Mouse (Mus musculus): ENCODE measurements at regions not wholly inside any gene's neighbourhood (a gene's known extent, or its start where the extent isn't known, plus 50 kb on each side); places are given as distances from the start of the nearest gene placed in this dataset.

GRCm38 (mm10) chr14:123082065-123082464 is 98.2 kb upstream of the Tmtc4 start:
- H3K9me3 ChIP-seq (ENCODE audit: low read length) = no peaks in the 10 kb centered on the region
- H3K27ac ChIP-seq = no peak overlapping the region
- 76% methylated on average over 1 of the region's 1 CpGs for WGBS
- TF ChIP-seq CTCF (IDR thresholded peaks at IDR 0.05; ENCODE audit: low read depth) = no peak
- no peak overlapping the region for H3K4me3 ChIP-seq (ENCODE audit: low read length)
- H3K4me1 ChIP-seq (ENCODE audit: insufficient read depth, low read length) = no peaks in the 10 kb centered on the region
- ATAC-seq (no peak), DNase-seq (ENCODE audit: low spot score) (no peak)
- no peak overlapping the region for H3K9ac ChIP-seq (replicated peaks; ENCODE audit: low read length)
- H3K4me2 ChIP-seq (ENCODE audit: low read depth, low read length) = no peak overlapping the region
- no peaks in the 10 kb centered on the region for H3K36me3 ChIP-seq (ENCODE audit: insufficient read depth, low read length)
- H3K27me3 ChIP-seq (ENCODE audit: insufficient read depth, low read length) = no peaks in the 10 kb centered on the region

- no peak for TF ChIP-seq CTCF (IDR thresholded peaks at IDR 0.05; ENCODE audit: low read depth)
- no peak overlapping the region for H3K4me2 ChIP-seq (ENCODE audit: low read depth, low read length)
- DNase-seq (ENCODE audit: low spot score) (no peak), ATAC-seq (no peak)
- H3K36me3 ChIP-seq (ENCODE audit: insufficient read depth, low read length) = no peaks in the 10 kb centered on the region
- H3K4me1 ChIP-seq (ENCODE audit: insufficient read depth, low read length) = no peaks in the 10 kb centered on the region
- H3K9me3 ChIP-seq (ENCODE audit: low read length) = no peaks in the 10 kb centered on the region
- no peak overlapping the region for H3K27ac ChIP-seq
- H3K27me3 ChIP-seq (ENCODE audit: insufficient read depth, low read length) = no peaks in the 10 kb centered on the region
- no peak overlapping the region for H3K4me3 ChIP-seq (ENCODE audit: low read length)
- no peak overlapping the region for H3K9ac ChIP-seq (replicated peaks; ENCODE audit: low read length)
- WGBS = 44% methylated on average over 4 of the region's 4 CpGs
Measured at GRCm38 (mm10) chr14:123081016-123081714, 97.3 kb upstream of the Tmtc4 start.

- Histone ChIP-seq H3K9me3 (ENCODE audit: low read length) (no peaks in the 10 kb centered on the region), H3K9ac (replicated peaks; ENCODE audit: low read length) (no peak overlapping the region), H3K4me3 (ENCODE audit: low read length) (no peak overlapping the region), H3K36me3 (ENCODE audit: insufficient read depth, low read length) (no peaks in the 10 kb centered on the region), H3K4me1 (ENCODE audit: insufficient read depth, low read length) (no peaks in the 10 kb centered on the region), H3K4me2 (ENCODE audit: low read depth, low read length) (no peak overlapping the region), H3K27me3 (ENCODE audit: insufficient read depth, low read length) (no peaks in the 10 kb centered on the region), H3K27ac (no peak overlapping the region)
- TF ChIP-seq CTCF (IDR thresholded peaks at IDR 0.05; ENCODE audit: low read depth) = no peak
- DNase-seq (ENCODE audit: low spot score) = no peak
- ATAC-seq = no peak
- WGBS = 82% methylated on average over 2 of the region's 2 CpGs
Measured at GRCm38 (mm10) chr14:123079733-123080132, 95.9 kb upstream of the Tmtc4 start.

- TF ChIP-seq CTCF (IDR thresholded peaks at IDR 0.05; ENCODE audit: low read depth) = no peak
- DNase-seq (ENCODE audit: low spot score) (no peak), ATAC-seq (no peak)
- no peaks in the 10 kb centered on the region for H3K27me3 ChIP-seq (ENCODE audit: insufficient read depth, low read length)
- H3K4me2 ChIP-seq (ENCODE audit: low read depth, low read length) = no peak overlapping the region
- no peak overlapping the region for H3K4me3 ChIP-seq (ENCODE audit: low read length)
- no peaks in the 10 kb centered on the region for H3K36me3 ChIP-seq (ENCODE audit: insufficient read depth, low read length)
- no peaks in the 10 kb centered on the region for H3K9me3 ChIP-seq (ENCODE audit: low read length)
- H3K4me1 ChIP-seq (ENCODE audit: insufficient read depth, low read length) = no peaks in the 10 kb centered on the region
- no peak overlapping the region for H3K9ac ChIP-seq (replicated peaks; ENCODE audit: low read length)
- H3K27ac ChIP-seq = no peak overlapping the region
- WGBS = 79% methylated on average over 3 of the region's 3 CpGs
Measured at GRCm38 (mm10) chr14:123078804-123079203, 95.0 kb upstream of the Tmtc4 start.

- DNase-seq (ENCODE audit: low spot score) (no peak), ATAC-seq (no peak)
- Histone ChIP-seq H3K4me3 (ENCODE audit: low read length) (no peak overlapping the region), H3K36me3 (ENCODE audit: insufficient read depth, low read length) (no peaks in the 10 kb centered on the region), H3K27me3 (ENCODE audit: insufficient read depth, low read length) (no peaks in the 10 kb centered on the region), H3K27ac (no peak overlapping the region), H3K9ac (replicated peaks; ENCODE audit: low read length) (no peak overlapping the region), H3K9me3 (ENCODE audit: low read length) (no peaks in the 10 kb centered on the region), H3K4me2 (ENCODE audit: low read depth, low read length) (no peak overlapping the region), H3K4me1 (ENCODE audit: insufficient read depth, low read length) (no peaks in the 10 kb centered on the region)
- WGBS = 91% methylated on average over 4 of the region's 4 CpGs
- TF ChIP-seq CTCF (IDR thresholded peaks at IDR 0.05; ENCODE audit: low read depth) = no peak
Measured at GRCm38 (mm10) chr14:123066344-123066743, 82.5 kb upstream of the Tmtc4 start.

GRCm38 (mm10) chr14:123065566-123065965 is 81.7 kb upstream of the Tmtc4 start:
- ATAC-seq (no peak), DNase-seq (ENCODE audit: low spot score) (peak; percentile 20)
- H3K36me3 ChIP-seq (ENCODE audit: insufficient read depth, low read length) = no peaks in the 10 kb centered on the region
- no peaks in the 10 kb centered on the region for H3K9me3 ChIP-seq (ENCODE audit: low read length)
- no peak for TF ChIP-seq CTCF (IDR thresholded peaks at IDR 0.05; ENCODE audit: low read depth)
- H3K9ac ChIP-seq (replicated peaks; ENCODE audit: low read length) = no peak overlapping the region
- no peaks in the 10 kb centered on the region for H3K4me1 ChIP-seq (ENCODE audit: insufficient read depth, low read length)
- no peak overlapping the region for H3K4me3 ChIP-seq (ENCODE audit: low read length)
- H3K4me2 ChIP-seq (ENCODE audit: low read depth, low read length) = 0 out of 2 replicates have a peak overlapping the region, but pooled peaks have one; percentile 3
- no peaks in the 10 kb centered on the region for H3K27me3 ChIP-seq (ENCODE audit: insufficient read depth, low read length)
- no peak overlapping the region for H3K27ac ChIP-seq
- WGBS = 40% methylated on average over 8 of the region's 8 CpGs

- Histone ChIP-seq H3K9ac (replicated peaks; ENCODE audit: low read length) (no peak overlapping the region), H3K9me3 (ENCODE audit: low read length) (no peaks in the 10 kb centered on the region), H3K4me3 (ENCODE audit: low read length) (no peak overlapping the region), H3K4me2 (ENCODE audit: low read depth, low read length) (no peak overlapping the region), H3K27me3 (ENCODE audit: insufficient read depth, low read length) (no peaks in the 10 kb centered on the region), H3K4me1 (ENCODE audit: insufficient read depth, low read length) (no peaks in the 10 kb centered on the region), H3K36me3 (ENCODE audit: insufficient read depth, low read length) (no peaks in the 10 kb centered on the region), H3K27ac (no peak overlapping the region)
- ATAC-seq = no peak
- WGBS = 21% methylated on average over 6 of the region's 6 CpGs
- DNase-seq (ENCODE audit: low spot score) = no peak
- no peak for TF ChIP-seq CTCF (IDR thresholded peaks at IDR 0.05; ENCODE audit: low read depth)
Measured at GRCm38 (mm10) chr14:123065136-123065535, 81.3 kb upstream of the Tmtc4 start.
